Mouse (Mus musculus) liver, adult (tissue): Measurements from ENCODE around the gene Rasl10b.

Source experiments
- GATA4 ChIP-seq: IDR thresholded peaks from 2 replicates; pipeline ENCODE4 v1.6.1; 2014; ENCODE audit warnings: mild to moderate bottlenecking, low read length; ENCODE audit not compliant: insufficient replicate concordance

The Rasl10b gene

DNA sequence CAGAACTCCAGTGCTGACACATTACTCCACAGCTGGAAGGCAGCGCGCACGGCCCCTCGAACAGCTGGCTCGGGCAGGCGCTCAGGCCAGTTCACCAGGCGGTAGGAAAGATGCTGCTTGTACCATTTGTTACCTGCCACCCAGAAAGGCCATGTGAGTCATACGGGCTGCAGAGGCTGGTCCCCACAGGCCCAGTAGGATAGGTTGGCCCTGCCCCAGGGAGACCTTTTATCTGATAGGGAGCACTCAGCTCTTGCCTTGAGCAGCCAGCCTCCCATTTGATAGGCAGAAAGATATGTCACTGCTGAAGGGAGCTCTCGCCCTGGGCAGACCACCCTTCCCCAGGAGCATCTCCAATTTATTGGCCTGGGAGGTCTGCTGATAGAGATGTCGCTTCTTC lies 38.7 kb downstream of the Rasl10b start:
- TF ChIP-seq GATA4 = no peak

DNA sequence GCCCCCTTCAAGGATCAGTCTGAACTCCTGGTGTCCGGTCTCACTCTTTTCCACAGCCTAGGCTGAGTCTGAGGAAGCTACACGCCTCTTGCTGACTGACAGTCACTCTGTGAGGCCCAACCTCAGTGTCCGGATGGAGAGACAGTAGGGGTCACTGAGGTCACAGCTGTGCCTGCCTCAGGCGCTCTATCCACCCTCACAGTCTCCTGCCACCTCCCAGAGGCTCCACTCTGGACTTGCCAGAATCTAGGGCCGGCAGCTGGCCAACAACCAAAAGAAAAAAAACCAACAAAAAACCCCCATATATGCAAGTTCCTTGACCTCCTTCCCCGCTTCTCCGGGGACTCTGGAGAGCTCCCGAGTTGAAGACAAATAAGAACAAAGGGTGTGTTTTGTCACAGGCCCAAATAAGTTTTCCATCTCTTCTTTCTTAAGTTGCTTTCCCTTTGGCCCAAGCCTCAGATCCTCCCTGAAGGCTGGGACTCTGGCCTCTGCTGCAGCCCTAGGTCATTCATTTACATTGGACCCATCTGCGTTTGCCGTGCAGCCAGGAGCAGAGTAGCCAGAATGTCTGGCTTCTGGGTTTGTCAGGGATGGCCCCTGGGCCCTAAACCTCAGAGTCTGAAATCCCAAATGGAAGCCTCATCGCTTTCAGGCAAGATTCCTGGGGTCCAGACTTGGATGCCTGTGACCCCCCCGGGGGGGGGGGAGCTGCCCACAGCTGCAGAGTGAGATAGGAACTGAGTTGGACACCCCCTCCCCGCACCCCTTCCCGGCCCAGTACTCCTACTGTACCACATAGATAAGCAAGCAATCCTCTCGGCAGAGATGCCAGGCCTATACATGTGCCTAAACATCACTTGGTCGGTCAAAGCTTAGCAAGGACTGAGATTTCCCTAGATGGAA lies 39.3 kb downstream of the Rasl10b start:
- TF ChIP-seq GATA4 = no peak

- TF ChIP-seq GATA4 = no peak
Measured at GRCm38 (mm10) chr11:83448927-83449236, 39.9 kb downstream of the Rasl10b start.

GRCm38 (mm10) chr11:83449298-83449697 lies 40.4 kb downstream of the Rasl10b start:
- no peak for TF ChIP-seq GATA4

GRCm38 (mm10) chr11:83450550-83450949 lies 41.6 kb downstream of the Rasl10b start:
- TF ChIP-seq GATA4 = no peak

- no peak for TF ChIP-seq GATA4
Measured at GRCm38 (mm10) chr11:83451281-83451680, 42.3 kb downstream of the Rasl10b start.

DNA sequence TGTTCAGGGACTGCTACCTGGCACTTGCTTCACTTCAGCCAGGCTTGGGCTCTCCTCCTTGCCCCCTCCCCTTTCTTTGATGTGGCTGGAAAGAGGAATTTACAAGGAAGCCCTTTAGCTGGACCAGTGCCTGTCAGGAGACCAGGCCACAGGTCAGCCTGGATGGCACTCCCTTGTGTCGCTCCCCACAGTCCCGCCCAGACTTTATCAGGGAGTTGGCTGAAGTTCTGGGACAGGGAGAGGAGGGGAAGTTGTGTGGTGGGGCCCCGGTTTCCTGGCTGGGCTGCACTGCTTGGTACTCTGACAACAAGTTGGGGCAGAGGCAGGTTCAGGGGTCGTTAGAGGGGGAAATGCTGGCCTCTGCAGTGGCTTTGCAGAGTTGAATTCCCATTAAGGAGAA lies 45.6 kb downstream of the Rasl10b start:
- no peak for TF ChIP-seq GATA4

- no peak for TF ChIP-seq GATA4
Measured at GRCm38 (mm10) chr11:83455608-83456007, 46.7 kb downstream of the Rasl10b start.

DNA sequence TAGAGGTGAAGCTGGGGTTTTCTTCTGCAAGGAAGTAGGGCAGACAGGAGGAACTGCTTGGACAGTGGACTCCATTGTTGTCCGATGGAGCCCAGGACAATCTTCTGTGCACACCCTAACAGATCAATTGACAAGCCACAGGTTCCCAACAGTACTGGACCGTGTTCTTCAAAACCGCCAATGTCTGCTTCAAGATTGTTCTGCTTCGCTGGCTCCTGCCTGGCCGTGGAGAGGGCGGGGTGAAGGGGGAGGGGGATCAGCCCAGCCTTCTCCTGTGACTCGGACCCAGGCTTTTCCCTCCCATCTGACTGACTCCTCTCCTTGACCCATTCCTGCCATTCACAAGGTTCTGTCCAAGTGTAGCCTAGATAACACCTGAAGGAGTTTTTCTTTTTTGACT lies 48.3 kb downstream of the Rasl10b start:
- TF ChIP-seq GATA4 = no peak

DNA sequence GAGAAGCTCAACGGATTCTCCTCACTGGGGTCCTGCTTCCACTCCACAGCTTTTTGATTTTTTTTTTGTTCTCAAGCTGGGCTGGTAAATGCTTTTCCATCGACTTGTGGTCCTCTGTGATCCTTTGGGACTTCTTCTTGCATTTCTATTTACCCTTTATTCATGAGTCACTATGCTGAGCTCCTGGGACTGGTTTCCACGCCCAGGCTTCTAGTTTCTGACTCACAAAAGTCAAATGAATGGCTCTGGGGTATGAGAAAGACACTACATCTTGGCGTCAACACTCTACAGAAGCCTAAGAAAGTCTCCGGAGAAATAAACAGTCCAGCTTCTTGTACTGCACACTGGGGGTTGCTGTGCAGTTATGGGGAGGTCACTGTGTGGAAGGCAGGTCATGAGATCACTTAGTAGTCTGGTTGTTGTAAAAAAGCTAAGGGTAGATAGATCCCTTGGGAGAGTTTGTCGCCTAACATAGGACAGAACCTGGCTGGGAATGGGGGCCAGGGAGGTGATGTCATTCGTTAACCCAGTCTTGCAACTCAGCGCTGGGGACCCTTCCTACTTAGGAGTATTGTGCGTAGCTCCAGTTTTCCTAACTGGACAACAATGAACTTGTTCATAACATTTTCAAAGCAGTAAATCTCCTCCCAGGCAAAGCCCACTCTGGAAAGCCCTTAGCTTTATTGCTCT lies 49.1 kb downstream of the Rasl10b start:
- TF ChIP-seq GATA4 = no peak

DNA sequence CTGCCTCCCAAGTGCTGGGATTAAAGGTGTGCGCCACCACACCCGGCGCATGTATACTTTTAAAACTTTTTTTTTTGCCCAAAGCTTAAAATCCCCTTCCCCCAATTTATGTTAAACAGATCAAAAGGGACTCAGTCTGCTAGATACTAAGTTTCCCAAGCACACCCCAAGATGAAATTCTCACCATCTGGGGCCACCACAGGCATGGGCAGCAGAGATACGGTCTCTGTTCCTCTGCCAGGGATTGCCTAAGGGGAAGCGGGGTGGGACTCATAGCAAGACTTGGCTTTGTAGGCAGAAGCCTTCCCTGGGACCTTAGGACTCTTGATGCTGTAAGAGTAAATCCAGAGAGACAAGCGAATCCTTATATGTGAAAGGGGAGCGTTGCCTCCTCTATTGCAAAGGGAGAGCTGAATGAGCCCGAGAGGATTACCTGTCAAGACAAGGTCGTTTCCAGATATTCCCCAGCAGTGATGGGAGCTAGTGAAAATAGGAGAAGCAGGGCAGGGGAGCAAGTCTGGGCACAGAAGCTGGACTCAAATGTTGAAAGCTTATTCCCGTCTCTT lies 52.6 kb downstream of the Rasl10b start:
- TF ChIP-seq GATA4 = no peak

DNA sequence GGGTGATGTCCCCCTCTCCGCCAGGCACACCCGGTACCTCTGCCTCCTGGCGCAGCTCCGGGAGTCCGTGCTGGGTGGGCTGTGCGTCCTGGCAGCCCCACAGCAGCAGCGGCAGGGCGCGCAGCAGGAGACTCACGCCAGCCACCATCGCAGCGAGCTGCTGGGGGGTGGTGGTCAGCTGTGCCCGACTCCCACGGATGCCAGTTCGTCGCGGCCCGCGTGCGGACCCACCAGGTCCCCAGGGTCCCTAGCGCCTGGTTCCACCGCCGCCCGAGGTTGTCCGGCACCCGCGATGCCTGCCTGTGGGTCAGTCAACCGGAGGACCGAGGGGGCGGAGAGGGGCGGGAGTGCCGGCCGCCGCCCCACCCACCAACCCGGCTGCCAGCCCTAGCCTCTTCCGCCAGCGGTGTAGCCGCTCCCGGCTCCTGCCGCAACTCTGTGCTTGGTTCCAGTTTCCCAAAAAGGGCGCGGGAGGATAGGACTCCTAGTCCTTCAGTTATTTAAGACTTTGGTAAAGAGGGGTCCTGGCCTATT lies 53.8 kb downstream of the Rasl10b start, which contains the start of gene Mmp28:
Mmp28 (minus strand) TSS at position 361 of the 534 bp plus-strand sequence.
- TF ChIP-seq GATA4 = no peak

DNA sequence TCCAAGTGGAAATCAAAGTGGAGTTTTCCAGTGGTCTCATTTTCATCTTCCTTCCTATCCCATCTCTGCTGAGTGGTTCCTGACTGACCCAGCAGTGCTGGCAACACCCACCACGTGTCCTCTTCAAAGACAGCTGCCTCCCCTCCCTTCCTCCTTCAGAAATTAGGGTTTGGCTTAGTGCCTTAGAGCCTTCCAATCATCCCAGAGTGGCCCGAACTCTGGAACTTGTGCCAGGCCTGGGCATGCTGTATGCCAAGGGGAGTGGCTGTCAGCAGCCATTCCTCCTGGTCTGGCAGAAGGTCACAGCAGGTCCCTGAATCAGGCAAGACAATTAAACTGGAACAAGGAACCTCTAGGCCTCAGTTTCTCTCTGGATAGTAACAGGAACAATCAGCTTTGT lies 57.0 kb downstream of the Rasl10b start:
- TF ChIP-seq GATA4 = no peak

GRCm38 (mm10) chr11:83467120-83467652 lies 58.2 kb downstream of the Rasl10b start:
- TF ChIP-seq GATA4 = no peak

- no peak for TF ChIP-seq GATA4
Measured at GRCm38 (mm10) chr11:83468765-83469164, 59.8 kb downstream of the Rasl10b start.
